Mouse (Mus musculus) kidney, postnatal 10 days (tissue): ENCODE measurements around the gene Slc16a1.

Source experiments
- DNase-seq: peaks from one replicate; pipeline ENCODE4 v3.0.0; 2021; ENCODE audit warnings: mixed read lengths

Slc16a1 gene

DNA sequence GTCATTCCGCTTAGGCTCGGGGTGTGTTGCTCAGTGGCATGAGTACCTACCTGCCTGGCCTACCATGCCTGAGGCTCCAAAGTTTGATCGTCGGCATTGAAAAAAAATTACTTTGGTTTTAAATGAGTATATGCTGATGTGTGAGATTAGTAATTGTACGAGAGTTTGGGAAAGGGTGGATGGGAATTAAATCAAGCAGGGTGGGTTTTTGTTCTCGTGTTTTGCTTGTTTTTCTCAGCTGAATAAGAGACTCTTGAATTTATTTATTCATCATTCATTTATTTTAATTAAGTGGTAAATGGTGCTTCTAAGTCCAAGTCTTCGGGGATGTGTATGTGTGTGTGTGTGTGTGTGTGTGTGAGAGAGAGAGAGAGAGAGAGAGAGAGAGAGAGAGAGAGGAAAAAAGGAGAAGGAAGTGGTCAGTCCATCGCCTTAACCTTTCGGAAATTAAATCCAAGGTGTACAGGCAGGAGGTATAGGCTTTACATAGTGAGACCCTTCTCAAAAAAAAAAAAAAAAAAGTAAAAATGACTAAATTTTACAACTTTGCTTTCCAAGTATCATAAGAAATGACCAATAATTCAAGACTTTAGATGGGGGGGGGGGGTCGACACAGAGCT lies 1.4 kb downstream of the Slc16a1 start:
- no peak for DNase-seq

DNA sequence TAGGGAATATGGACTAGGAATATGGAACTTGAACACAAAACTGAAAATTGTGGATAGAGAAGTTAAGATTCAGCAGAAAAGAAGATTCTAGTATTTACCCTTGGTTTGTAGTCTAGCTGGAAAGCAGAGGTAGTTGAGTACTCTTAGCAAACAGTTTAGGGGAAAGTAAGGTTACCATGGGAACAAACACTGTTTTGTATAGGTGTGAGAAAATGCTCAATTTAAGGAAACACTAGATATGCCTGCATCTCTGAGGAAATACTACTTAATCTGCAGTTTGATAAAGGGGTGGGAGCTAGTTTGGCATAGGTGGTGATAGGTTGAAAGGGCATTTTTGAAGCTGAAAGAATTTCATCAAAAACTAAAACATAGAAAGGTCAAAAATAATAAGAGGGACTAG lies 2.4 kb downstream of the Slc16a1 start:
- DNase-seq, result no peak

DNA sequence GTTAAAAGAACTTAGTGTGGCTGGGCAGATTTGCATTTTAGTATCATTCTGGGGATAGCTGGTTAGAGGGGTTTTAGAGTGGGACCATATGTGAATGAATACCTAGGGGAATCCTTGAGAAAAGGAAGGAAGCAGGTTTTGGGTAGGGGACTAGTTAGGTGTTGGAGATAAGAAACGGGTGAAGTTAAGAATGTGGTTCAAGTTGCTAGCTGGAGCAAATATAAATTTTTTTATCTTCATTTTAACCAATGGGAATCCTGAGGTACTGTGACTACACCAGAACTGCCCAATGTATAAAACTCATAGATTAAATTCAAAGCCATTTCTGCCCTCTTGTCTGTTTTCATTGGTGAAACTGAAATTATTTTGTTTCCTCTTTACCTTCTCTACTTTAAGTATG lies 2.8 kb downstream of the Slc16a1 start:
- DNase-seq, result no peak

DNA sequence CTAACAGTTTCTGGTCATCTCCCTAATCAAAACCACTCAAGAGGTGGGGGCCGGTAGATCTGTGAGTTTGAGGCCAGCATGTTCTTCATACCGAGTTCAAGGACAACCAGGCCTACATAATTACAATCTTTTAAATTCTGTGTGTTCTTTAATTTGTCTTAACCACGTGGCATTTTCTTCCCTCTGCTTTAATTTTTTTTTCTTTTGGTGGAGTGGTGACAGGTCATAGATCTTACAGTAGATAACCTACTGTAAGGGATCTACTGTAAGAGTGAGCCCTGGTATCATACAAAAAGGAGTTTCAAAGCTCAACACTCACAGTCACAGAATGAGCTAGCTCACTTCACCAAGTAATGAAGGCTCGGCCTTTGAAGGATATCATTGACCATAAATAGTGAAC lies 4.6 kb downstream of the Slc16a1 start:
- DNase-seq, result no peak

DNA sequence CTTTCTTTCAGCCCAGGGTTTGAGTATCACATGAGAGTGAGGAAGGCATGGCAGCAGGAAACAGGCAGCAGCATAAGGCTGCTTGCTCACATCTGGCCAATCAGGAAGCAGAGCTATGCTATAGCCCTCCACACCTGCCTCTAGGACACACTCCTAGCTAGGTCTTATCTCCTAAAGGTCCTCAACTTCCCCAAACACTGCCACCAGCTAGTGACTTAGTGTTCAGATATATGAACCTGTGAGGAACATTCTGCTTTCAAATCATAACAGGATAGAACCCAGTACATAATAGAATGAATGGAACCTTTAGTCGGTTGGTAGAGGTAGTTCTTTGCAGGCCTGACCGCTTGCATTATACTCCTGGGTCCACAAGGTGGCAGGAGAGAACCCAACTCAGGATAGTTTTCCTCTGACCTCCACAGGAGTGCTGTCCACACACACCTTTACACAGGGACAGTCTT lies 5.4 kb downstream of the Slc16a1 start:
- DNase-seq, result peak; percentile 75

DNA sequence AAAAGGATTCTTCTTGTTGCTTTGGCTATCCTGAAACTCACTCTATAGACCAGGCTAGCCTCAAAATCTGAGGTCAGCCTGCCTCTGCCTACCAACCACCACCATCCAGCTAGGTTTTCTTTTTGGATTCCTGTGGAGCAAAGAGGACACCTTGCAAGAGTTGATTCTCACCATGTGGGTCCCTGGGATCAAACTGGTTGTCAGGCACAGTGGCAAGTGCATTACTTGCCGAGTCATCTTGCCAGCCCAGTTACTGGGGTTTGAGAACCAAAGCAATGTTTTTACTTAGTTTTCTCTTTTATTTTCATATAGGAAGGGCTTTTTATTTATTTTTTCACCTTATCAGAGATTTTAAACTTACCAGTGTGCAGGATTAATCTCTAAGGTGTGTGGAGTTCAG lies 5.9 kb downstream of the Slc16a1 start:
- DNase-seq, result no peak

DNA sequence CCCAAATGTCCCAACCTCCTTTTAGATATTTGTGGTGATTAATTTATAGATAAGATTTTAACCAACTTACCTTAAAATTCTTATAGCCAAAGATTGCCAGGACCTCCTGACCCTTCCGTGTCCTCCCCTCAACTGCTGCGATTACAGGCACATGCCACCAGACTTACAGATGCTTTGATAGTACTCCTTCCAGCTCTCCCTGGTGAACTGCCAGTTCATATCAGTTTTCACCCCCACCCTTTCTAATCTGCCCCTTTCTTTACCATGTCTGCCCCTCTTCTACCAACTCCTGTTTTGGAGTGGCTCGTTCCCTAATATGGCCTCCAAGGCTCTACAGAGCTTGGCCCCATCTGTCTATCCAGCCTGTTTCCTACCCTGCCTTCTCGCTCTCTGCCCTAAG lies 15.8 kb downstream of the Slc16a1 start:
- no peak for DNase-seq

DNA sequence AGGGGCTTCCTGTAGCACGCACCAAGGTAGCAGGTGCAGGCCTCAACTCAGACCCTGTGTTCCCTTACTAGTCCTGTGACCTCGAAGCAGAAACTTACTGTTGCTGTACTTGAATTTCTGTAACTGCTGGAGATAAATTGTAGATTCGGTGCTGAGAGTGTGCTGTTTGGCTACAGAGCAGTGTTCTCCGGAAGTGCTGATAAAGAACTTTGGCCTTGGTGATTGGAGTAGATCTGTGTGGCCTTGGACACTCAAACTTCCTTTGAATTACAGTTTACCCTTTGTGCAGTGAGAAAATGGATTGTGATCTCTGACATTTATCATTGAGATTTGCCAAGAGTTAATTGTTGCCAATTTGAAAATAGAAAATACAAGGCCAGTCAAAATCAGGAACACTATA lies 16.5 kb downstream of the Slc16a1 start:
- DNase-seq, result no peak

DNA sequence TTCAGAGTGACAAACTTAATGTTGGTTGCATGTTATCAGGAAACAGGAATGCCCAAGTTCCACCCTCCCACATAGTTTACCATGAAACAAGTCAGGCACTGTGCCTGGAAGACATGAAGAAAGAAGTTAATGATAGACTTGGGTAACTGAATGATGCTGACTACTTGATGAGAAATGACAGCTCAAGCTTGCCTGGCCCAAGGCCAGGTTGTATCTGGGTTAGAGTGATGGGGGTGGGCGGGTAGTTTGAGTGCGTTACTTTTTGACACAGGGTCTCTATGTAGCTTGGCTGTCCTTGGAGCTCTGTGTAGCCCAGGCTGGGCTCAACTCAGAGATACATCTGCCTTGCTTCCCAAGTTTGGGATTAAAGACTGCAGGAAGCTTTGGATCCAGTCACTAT lies 20.2 kb downstream of the Slc16a1 start:
- DNase-seq, result peak; percentile 25

DNA sequence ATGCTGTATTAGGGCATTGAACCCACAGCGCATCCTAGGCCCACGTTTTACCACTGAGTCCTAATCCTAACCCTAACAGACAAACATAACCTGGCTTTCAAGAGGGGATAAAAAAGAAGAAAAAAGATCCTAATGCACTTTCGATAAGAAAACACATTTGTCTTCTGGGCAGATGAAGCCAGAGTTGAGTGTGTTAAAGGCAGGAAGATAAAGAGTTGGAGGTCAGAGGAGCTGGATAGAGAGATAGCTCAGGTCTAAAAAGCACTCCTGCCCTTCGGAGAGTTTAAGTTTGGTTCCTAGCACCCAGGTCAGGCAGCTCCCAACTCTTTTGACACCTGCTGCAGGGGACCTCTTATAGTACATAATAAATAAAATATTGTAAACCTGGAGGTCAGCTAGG lies 21.3 kb downstream of the Slc16a1 start:
- no peak for DNase-seq

DNA sequence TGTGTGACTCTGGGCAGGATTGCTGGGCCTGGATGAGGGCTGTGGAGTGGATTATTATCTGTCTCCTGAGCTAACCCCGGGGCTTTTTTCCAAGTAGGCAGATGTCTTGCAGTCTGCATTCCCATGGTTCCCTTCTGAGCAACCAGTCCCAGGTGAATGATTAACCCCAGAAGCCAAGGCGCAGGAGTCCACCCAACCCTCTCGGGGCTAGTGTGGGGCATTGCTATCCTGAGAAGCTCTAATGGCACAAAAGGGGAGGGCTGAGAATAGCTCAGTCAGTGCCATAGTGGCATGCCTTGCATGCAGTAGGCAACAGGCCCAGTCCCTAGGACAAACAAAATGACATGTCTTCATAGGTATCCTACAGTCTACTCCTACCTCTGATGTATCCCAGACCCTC lies 22.1 kb downstream of the Slc16a1 start:
- DNase-seq, result peak; percentile 80

DNA sequence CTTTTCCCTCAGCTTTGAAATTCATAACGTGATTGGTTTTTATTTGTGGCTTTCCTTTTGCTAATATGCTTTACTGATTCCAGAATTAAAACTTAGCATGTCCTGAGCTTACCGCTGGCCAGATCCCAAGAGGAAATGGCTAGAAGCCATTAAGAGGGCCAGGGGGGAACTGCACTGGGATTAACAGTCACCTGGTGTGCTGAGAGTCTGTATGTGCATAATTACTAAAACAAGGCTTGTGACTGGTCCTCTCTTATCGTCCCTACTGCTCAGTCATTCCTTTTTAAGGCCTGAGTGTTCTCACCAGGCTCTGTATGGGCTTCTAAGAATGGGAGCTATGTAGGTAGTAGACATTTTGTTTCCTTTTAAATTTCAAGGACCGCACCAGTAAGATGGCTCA lies 23.5 kb downstream of the Slc16a1 start:
- peak; percentile 64 for DNase-seq

DNA sequence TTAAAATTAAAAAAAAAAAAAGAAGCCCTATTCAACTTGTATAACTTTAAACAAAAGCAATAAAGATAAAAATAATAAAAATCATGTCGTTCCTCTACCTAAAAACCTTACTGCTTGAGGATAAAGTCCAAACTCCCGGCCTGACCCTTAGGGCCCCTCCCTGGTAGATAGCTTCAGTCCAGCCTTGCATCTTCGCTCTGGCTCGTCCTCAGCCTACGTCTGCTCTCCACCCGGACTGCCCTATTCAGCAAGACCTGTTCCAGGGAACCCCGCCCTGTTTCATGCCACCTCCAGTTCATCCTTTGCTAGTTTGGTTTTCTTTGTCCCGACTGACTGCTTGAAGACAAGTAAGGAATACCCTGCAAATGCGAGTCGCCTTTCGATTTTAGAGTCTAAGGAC lies 24.5 kb downstream of the Slc16a1 start:
- DNase-seq, result no peak

DNA sequence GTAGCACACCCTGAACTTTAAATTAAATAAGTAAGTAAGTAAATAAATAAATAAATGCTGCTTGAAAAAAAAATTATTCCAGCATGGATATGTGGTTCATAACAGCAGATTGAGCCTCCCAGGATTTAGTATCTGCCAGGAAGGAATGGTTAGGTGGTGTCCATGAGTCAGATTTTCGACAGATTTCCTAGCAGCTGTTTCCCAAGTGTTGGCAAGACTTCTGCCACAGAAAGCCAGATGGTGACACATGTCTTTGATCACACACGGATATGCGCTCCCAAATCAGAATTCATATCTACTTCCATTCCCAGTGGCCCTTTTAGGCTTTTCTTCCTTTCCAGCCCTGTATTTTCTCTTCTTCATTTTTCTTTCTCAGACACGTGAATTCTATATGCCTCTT lies 28.5 kb downstream of the Slc16a1 start:
- no peak for DNase-seq

DNA sequence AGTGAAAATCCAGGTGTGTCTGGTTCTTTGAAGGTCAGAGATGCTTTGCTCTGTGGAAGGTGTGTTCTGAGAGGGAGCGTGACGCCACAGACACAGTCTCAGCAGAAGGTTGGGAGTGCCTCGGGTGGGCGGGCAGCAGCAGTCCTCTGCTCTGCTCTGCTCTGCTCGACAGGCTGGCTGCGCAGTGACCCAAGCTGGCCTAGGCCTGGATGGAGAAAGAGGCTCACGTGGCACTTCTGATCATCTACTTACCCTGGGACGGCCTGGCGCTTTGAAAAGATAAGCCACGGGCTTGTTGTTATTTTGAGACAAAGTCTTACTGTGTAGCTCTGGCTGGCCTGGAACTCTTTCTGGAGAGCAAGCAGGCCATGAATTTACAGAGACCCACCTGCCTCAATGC lies 29.0 kb downstream of the Slc16a1 start:
- DNase-seq, result no peak

DNA sequence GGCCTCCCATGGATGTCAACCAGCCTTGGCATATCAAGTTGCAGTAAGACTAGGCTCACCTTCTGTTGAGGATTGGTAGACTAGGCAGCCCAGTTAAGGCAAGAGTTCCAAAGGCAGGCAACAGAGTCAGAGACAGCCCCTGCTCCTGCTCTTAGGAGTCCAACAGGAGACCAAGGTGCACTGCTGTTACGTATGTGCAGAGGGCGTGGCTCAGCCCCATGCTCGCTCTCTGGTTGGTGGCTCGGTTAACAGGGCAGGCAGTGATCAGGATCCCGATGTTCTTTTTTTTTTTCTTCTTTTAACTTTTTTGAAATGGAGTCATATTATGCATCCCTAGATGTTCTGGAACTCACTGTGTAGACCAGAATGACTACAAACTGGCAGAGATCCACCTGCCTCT lies 30.5 kb downstream of the Slc16a1 start:
- no peak for DNase-seq

DNA sequence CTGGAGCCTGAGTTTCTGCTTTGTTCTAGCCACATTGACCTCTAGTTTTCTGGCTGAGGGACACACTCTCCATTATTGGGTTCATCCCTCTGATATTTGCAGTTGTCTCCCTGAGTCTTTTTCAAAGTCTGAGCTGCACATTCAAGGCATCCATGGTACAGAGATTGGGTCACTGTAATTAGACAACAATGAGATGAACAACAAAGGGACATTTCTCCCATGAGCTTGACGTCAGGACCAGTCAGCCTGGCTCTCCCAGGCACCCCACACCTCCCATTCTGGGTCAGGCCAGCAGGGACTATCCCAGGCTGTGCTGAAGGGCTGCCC lies 31.4 kb downstream of the Slc16a1 start:
- no peak for DNase-seq

DNA sequence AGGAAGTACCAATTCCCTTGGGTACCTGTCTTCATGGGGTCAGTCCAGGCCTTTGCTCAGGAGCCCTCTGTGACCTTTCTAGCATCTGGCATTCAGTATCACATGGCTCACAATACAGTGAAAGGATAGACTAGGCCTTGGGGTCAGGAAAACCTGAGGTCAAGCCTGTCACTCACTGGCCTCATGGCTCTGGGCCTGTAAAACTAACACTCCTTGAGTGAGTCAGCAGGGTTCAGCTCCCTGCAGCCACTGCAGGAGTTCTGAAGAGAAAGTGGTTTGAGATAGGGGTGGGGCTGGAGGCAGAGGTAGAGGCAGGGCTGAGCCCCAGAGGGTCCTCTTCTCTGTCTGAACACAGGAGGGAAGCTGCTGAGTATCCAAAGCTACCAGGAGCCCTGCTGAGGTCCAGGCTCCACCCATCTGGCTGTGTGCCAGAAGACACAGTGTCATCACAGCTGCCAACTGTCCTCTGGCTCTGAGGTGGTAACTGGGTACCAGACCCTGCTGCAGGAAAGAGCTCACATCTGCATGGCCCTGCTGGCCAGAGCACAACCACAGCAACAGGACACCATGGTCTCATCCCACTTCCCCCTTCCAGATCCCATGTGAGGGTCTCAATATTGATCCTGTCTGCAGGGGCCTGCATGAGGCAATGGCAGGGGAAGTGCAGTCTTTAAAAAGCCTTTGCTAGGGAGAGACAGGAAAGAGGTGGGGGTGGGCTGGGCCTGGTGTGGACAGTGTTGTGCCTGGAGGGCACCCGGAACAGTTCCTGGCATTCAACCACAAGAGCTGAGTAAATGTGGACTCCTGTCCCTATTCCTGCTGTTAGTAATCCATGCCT lies 31.9 kb downstream of the Slc16a1 start:
- DNase-seq, result peak; percentile 31

DNA sequence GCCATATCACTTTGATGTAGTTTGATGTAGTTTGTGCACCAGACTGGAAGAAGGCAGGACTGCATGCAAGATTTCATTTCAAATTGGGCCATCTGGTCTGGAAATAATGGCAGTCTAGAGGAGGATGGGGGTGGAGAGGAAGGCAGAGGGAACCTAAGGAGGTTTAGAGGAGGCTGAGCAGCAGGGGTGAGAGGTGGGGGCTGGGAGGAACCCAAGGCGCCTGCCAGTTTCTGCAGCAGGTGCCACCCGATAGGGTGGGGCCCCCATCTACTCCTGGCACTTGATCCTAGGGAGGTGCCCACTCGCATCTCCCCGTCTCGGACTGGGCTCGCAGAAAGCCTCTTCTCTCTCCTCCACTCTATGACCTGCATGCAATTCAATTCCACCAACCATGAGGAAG lies 33.1 kb downstream of the Slc16a1 start:
- no peak for DNase-seq

DNA sequence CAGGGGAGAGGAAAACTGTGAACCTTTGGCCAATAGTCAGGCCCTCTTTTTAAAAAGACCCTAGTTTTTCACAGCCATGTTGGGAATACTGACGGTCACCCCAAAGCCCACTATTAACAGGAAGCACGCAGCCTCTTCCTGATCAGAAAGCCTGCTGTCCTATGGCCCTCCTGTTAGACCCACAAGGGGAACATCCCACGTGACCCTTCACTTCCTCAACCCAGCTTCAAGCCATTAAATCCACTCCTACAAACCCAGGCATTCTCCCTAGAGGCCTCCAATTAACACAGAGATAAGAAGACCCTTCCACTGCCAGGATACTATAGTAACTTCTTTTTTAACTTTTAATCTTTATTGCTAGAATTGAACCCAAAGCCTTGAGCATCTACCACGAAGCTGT lies 33.6 kb downstream of the Slc16a1 start:
- no peak for DNase-seq

DNA sequence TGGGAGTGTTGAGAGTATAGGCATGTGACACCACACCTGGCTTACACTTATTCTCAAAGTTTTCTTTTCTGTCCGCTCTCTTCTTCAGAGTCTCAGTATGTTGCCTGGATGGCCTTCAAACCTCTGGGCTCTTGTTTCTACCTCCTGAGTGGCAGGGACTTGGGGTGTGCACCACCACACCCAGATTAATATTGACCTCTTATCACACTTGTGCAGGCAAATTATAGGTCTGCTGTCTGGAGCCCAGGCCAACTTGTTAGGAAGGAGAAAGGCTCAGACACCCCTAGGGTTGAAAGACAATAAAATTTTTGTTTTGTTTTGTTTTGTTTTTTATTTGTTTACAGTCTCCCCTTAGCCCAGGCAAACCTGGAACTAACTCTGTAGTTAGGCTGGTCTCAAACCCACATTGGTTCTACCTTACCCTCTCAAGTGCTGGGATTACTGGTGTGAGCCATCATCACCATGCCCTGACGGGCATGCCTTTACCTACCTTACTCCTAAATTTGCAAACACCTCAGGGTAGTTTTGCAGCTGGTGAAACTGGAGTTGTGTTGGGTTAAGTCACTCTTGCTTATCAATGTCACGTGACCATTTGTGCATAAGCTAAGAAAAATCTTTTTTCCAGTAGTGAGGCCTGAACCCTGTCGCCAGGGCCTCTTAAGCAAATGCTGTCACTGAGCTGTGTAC lies 35.3 kb downstream of the Slc16a1 start:
- DNase-seq, result no peak

DNA sequence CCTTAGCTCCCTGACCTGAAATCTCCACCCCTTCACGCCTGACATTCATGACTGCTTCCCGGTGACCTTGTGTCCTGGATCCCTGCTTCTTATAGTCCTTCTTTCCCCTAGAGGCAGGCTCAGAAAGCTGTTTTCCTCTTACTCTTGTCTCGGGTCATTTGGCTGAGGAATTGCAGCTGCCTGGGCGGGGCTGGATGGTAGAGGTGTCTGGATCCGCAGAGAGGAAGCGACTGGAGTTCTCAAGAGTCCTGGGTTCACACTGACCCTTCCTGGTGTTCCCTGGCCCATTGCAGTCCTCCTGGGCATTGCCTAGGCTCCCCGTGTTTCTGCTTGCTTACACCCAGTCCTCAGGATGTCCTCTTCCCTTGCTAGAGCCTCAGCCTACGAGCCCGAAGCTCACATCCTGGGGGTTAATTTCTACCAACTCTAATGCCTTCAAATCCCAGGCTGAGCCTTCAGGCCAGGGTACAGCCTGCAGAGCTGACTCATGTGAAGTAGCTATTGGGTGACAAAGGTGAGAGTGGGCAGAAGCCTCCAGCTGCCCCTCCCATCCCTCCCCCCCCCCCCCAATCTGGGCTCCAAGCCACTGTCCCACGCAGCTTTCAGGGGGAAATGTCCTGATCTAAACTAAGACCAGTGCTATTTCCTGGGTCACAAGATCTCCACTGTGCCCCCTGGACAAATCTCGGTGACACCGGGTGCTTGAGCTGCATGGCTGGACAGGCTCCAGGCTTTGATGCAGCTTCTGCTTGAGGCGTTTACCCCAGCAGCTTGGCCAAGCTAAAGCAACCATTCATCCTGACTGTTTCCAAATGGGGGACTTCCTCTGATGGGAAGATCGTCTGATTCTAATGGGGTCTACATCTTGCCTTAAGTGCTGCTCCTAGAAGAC lies 36.1 kb downstream of the Slc16a1 start:
- peak; percentile 79 for DNase-seq

DNA sequence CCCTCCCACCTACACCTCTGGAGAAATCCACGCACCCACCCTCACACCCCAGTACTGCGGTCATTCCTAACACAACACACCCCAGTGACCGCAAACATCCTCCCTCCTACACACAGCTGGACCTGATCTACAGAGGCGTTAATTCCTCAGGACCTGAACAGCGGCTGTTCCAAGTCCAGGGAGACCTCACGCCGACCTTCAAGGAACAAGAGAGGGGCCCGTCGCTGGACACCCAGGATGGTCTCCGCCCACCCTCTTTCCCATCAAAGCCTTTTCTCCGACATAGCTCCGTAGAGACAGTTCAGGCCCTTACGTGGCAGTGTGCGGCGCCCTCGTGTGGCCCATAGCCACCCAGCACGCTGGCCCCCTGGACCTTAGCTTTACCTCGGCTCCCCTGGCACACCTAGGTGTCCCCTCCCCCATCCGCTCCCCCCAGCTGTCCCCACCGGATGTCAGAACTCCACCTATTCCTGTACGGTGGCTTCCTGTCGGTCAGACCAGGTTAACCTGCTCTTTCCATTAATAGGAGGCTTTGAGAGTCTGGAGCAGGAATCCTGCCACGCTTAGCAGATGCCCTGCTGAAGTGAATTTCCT lies 36.9 kb downstream of the Slc16a1 start:
- DNase-seq, result peak; percentile 90
